Comparison of ENCODE assay signal across 27 mouse cellular contexts in genomic region chr15:16311956-16312646, GRCm38 (mm10).
DNase-seq lines count a peak whose midpoint lies in the region; ATAC-seq and TF ChIP-seq lines count a peak whose summit lies in the region.
"Had no signal": no experiment of that assay in that cellular context is flagged by ENCODE, and none has a peak within 500 bp of the region (broad histone marks: within the 10 kb centered on the region; RNA-seq: fewer than 3 reads in every experiment).

No protein-coding gene starts in this region.

- no peak overlapping the region for H3K4me3 ChIP-seq in midbrain, postnatal 0 days (ENCODE audit: low read depth, low read length)
- no peak overlapping the region for H3K4me3 ChIP-seq in midbrain, embryonic 14.5 days (replicated peaks; ENCODE audit: low read depth, low read length)
- H3K4me3 ChIP-seq in liver, embryonic 16.5 days (ENCODE audit: low read depth, low read length): no peak overlapping the region
- H3K4me3 ChIP-seq: embryonic facial prominence, embryonic 12.5 days; intestine, embryonic 15.5 days; layer of hippocampus, adult 2 months; left cerebral cortex, adult 2 months; limb, embryonic 12.5 days; midbrain, embryonic 15.5 days had no signal

- no peak for TF ChIP-seq CTCF in midbrain, postnatal 0 days (IDR thresholded peaks at IDR 0.05)

- no peak for ATAC-seq in midbrain, postnatal 0 days (ENCODE audit: low FRiP score)
- no peak for ATAC-seq in midbrain, embryonic 14.5 days (ENCODE audit: low FRiP score, low TSS enrichment)
- ATAC-seq in erythroid progenitor cell, adult 5-6 weeks (replicated peaks; ENCODE audit: low FRiP score, poor library complexity, severe bottlenecking): peak; percentile 60; the same call in 1 of the 2 replicates
- peak; percentile 73 for ATAC-seq in liver, embryonic 16.5 days (ENCODE audit: low read depth)
- ATAC-seq: forebrain, embryonic 16.5 days; hindbrain, postnatal 0 days; intestine, embryonic 15.5 days; lung, postnatal 0 days; midbrain, embryonic 15.5 days had no signal

- no peaks in the 10 kb centered on the region for H3K4me1 ChIP-seq in midbrain, postnatal 0 days (ENCODE audit: insufficient read depth, low read length)
- H3K4me1 ChIP-seq in midbrain, embryonic 14.5 days (ENCODE audit: control insufficient read depth, insufficient read depth, low read length): no peaks in the 10 kb centered on the region
- no peaks in the 10 kb centered on the region; the same call in 1 of the 2 replicates for H3K4me1 ChIP-seq in liver, embryonic 16.5 days (ENCODE audit: control insufficient read depth, low read depth, low read length)
- H3K4me1 ChIP-seq: embryonic facial prominence, embryonic 12.5 days; intestine, embryonic 15.5 days; limb, embryonic 12.5 days; midbrain, embryonic 15.5 days had no signal

- no peaks in the 10 kb centered on the region for H3K36me3 ChIP-seq in midbrain, postnatal 0 days (ENCODE audit: insufficient read depth, low read length)
- no peaks in the 10 kb centered on the region for H3K36me3 ChIP-seq in midbrain, embryonic 14.5 days (ENCODE audit: control insufficient read depth, insufficient read depth, low read length)
- no peaks in the 10 kb centered on the region for H3K36me3 ChIP-seq in liver, embryonic 16.5 days (ENCODE audit: control insufficient read depth, insufficient read depth)
- H3K36me3 ChIP-seq: embryonic facial prominence, embryonic 12.5 days; intestine, embryonic 15.5 days; limb, embryonic 12.5 days; midbrain, embryonic 15.5 days had no signal

- H3K9me3 ChIP-seq in midbrain, postnatal 0 days (ENCODE audit: low read length): no peaks in the 10 kb centered on the region
- H3K9me3 ChIP-seq in midbrain, embryonic 14.5 days (ENCODE audit: control insufficient read depth, low read length): no peaks in the 10 kb centered on the region
- H3K9me3 ChIP-seq in liver, embryonic 16.5 days (replicated peaks; ENCODE audit: control insufficient read depth, low read length): no peaks in the 10 kb centered on the region
- H3K9me3 ChIP-seq: embryonic facial prominence, embryonic 12.5 days; intestine, embryonic 15.5 days; limb, embryonic 12.5 days; midbrain, embryonic 15.5 days had no signal

- no peak overlapping the region for H3K27ac ChIP-seq in midbrain, postnatal 0 days (ENCODE audit: low read depth, low read length)
- no peak overlapping the region for H3K27ac ChIP-seq in midbrain, embryonic 14.5 days (replicated peaks; ENCODE audit: low read depth, low read length)
- H3K27ac ChIP-seq in liver, embryonic 16.5 days (ENCODE audit: low read length): peak overlapping the region; percentile 72
- H3K27ac ChIP-seq: embryonic facial prominence, embryonic 12.5 days; hindbrain, postnatal 0 days; intestine, embryonic 15.5 days; layer of hippocampus, adult 2 months; left cerebral cortex, adult 2 months; limb, embryonic 12.5 days; midbrain, embryonic 15.5 days had no signal

- DNase-seq in midbrain, postnatal 0 days (ENCODE audit: low spot score): peak; percentile 0
- DNase-seq in midbrain, embryonic 14.5 days: no peak
- DNase-seq in adrenal gland, postnatal 4 days (ENCODE audit: low spot score in 2 of 2): no peak
- DNase-seq in testis, postnatal 10 days (ENCODE audit: low spot score): no peak
- DNase-seq in cerebellum, postnatal 25 days: no peak
- DNase-seq: adrenal gland, postnatal 14 days; cerebellum, adult 9-10 months; embryo, embryonic 11 days; kidney, adult 2 months; kidney, postnatal 36 days; lung, adult 18-20 months; lung, postnatal 4 days; right cerebral cortex, postnatal 25 days; spleen, adult 18-20 months; thymus, adult 2 months; thymus, postnatal 36 days had no signal

- no peak overlapping the region for H3K4me2 ChIP-seq in midbrain, postnatal 0 days (ENCODE audit: low read depth, low read length, poor library complexity, severe bottlenecking)
- H3K4me2 ChIP-seq in midbrain, embryonic 14.5 days (ENCODE audit: low read length): no peak overlapping the region
- peak overlapping the region; percentile 9; the same call in 1 of the 2 replicates for H3K4me2 ChIP-seq in liver, embryonic 16.5 days (ENCODE audit: low read depth, low read length)
- H3K4me2 ChIP-seq: embryonic facial prominence, embryonic 12.5 days; intestine, embryonic 15.5 days; limb, embryonic 12.5 days; midbrain, embryonic 15.5 days had no signal

- no peaks in the 10 kb centered on the region for H3K27me3 ChIP-seq in midbrain, postnatal 0 days (ENCODE audit: insufficient read depth, low read length)
- H3K27me3 ChIP-seq in midbrain, embryonic 14.5 days (ENCODE audit: control insufficient read depth, insufficient read depth, low read length): no peaks in the 10 kb centered on the region
- H3K27me3 ChIP-seq in liver, embryonic 16.5 days (ENCODE audit: control insufficient read depth, insufficient read depth, low read depth, low read length): no peaks in the 10 kb centered on the region
- H3K27me3 ChIP-seq: embryonic facial prominence, embryonic 12.5 days; intestine, embryonic 15.5 days; limb, embryonic 12.5 days; midbrain, embryonic 15.5 days had no signal

- no peak overlapping the region for H3K9ac ChIP-seq in midbrain, postnatal 0 days (replicated peaks; ENCODE audit: low read length, poor library complexity, severe bottlenecking)
- H3K9ac ChIP-seq in midbrain, embryonic 14.5 days (replicated peaks; ENCODE audit: low read length): no peak overlapping the region
- no peak overlapping the region for H3K9ac ChIP-seq in liver, embryonic 16.5 days (ENCODE audit: low read depth, low read length)
- H3K9ac ChIP-seq: embryonic facial prominence, embryonic 12.5 days; intestine, embryonic 15.5 days; limb, embryonic 12.5 days; midbrain, embryonic 15.5 days had no signal

- 72% methylated on average over 3 of the region's 3 CpGs for WGBS in midbrain, postnatal 0 days
- 79% methylated on average over 3 of the region's 3 CpGs for WGBS in midbrain, embryonic 14.5 days
- WGBS in liver, embryonic 16.5 days (ENCODE audit: insufficient replicate concordance): 22% methylated on average over 3 of the region's 3 CpGs

Comparison
In these comparisons a context has a peak if more than half of its experiments do, and no peak if none do; other contexts are left out.
1. ATAC-seq: peak in erythroid progenitor cell, adult 5-6 weeks (single experiment) and liver, embryonic 16.5 days (single experiment); none in midbrain, postnatal 0 days (single experiment) and midbrain, embryonic 14.5 days (single experiment).